Mouse (Mus musculus): ENCODE data around the gene Fzd7. TPM values are rescaled to one million over a fixed set of nuclear protein-coding genes. Genes with fewer than 3 reads are reported as not detected.
A peak's percentile ranks its signal among the peaks of the same experiment; 100 is the strongest.

The Fzd7 gene
- polyA plus RNA-seq, 1 experiment from 2014 or later, result 4.0 TPM

GRCm38 (mm10) chr1:59472368-59473180 lies 9.7 kb upstream of the Fzd7 start:
- Histone ChIP-seq H3K4me1 (replicated peaks) (peaks cover 17% of the 10 kb centered on the region), H3K27me3 (peaks cover 7% of the 10 kb centered on the region), H3K9me3 (no peaks in the 10 kb centered on the region), H3K9ac (replicated peaks) (no peak overlapping the region), H3K4me3 (replicated peaks) (no peak overlapping the region), H3K4me2 (replicated peaks) (no peak overlapping the region), H3K27ac (no peak overlapping the region), H3K36me3 (no peaks in the 10 kb centered on the region)
- 12% methylated on average over 9 of the region's 11 CpGs for WGBS
- ATAC-seq, result peak; percentile 24; the same call in 1 of the 2 replicates

GRCm38 (mm10) chr1:59473181-59473555 lies 9.1 kb upstream of the Fzd7 start:
- Histone ChIP-seq H3K4me3 (replicated peaks) (no peak overlapping the region), H3K27ac (no peak overlapping the region), H3K27me3 (peaks cover 10% of the 10 kb centered on the region), H3K36me3 (no peaks in the 10 kb centered on the region), H3K4me1 (replicated peaks) (peaks cover 17% of the 10 kb centered on the region), H3K4me2 (replicated peaks) (no peak overlapping the region), H3K9me3 (no peaks in the 10 kb centered on the region), H3K9ac (replicated peaks) (no peak overlapping the region)
- ATAC-seq, result no peak
- WGBS, result 4% methylated on average over 4 of the region's 4 CpGs

- H3K9ac ChIP-seq (replicated peaks), result no peak overlapping the region
- H3K4me2 ChIP-seq (replicated peaks), result no peak overlapping the region
- no peak overlapping the region for H3K4me3 ChIP-seq (replicated peaks)
- no peaks in the 10 kb centered on the region for H3K36me3 ChIP-seq
- 44% methylated on average over 2 of the region's 2 CpGs for WGBS
- no peaks in the 10 kb centered on the region for H3K9me3 ChIP-seq
- ATAC-seq, result no peak
- peaks cover 21% of the 10 kb centered on the region for H3K27me3 ChIP-seq
- H3K27ac ChIP-seq, result no peak overlapping the region
- H3K4me1 ChIP-seq (replicated peaks), result peaks cover 20% of the 10 kb centered on the region
Observed at GRCm38 (mm10) chr1:59475618-59476017, 6.6 kb upstream of the Fzd7 start.

GRCm38 (mm10) chr1:59478911-59479310 lies 3.3 kb upstream of the Fzd7 start:
- Histone ChIP-seq H3K9ac (replicated peaks) (no peak overlapping the region), H3K4me1 (replicated peaks) (peaks cover 31% of the 10 kb centered on the region), H3K36me3 (no peaks in the 10 kb centered on the region), H3K27ac (no peak overlapping the region), H3K4me2 (replicated peaks) (no peak overlapping the region), H3K9me3 (no peaks in the 10 kb centered on the region), H3K4me3 (replicated peaks) (no peak overlapping the region), H3K27me3 (peaks cover 34% of the 10 kb centered on the region)
- ATAC-seq, result no peak
- 89% methylated on average over 3 of the region's 3 CpGs for WGBS

DNA sequence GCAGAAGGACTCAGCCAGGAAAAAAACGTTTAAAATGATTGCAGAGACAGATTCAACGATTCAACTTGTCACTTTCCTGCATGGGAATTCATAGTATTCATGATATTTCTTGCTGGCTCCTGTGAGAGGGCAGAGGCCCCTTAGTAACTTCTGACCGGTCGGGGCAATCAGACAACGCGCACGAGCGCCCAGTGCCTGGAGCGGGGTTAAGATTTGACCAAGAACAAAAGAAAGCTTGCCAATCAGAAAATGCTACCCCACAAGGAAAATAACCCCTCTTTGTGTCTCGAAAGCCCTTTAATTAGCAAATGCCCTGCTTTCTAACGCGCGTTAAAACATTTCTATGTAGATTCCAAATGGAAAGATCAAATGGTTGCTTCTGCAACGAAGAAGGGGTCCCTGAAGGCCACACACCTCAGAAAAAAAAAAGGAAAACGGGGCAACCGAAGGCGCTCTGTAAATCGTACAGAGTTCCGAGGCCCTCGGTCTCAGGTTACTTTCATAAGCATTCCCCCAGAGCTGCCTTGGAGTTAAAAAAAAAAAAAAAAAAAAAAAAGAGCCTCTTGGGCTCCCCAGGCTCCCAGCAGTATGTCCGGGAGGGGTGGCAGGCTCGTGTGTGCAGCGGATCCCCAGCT lies 1.3 kb upstream of the Fzd7 start:
- WGBS, result under 1% methylated on average over 23 of the region's 23 CpGs
- Histone ChIP-seq H3K4me2 (replicated peaks) (peak overlapping the region; percentile 99), H3K4me1 (replicated peaks) (peaks cover 51% of the 10 kb centered on the region), H3K27me3 (peaks cover 39% of the 10 kb centered on the region), H3K9ac (replicated peaks) (peak overlapping the region; percentile 53; the same call in 1 of the 2 replicates), H3K9me3 (no peaks in the 10 kb centered on the region), H3K27ac (peak overlapping the region; percentile 75), H3K36me3 (no peaks in the 10 kb centered on the region), H3K4me3 (replicated peaks) (peak overlapping the region; percentile 62)
- ATAC-seq, result no peak

DNA sequence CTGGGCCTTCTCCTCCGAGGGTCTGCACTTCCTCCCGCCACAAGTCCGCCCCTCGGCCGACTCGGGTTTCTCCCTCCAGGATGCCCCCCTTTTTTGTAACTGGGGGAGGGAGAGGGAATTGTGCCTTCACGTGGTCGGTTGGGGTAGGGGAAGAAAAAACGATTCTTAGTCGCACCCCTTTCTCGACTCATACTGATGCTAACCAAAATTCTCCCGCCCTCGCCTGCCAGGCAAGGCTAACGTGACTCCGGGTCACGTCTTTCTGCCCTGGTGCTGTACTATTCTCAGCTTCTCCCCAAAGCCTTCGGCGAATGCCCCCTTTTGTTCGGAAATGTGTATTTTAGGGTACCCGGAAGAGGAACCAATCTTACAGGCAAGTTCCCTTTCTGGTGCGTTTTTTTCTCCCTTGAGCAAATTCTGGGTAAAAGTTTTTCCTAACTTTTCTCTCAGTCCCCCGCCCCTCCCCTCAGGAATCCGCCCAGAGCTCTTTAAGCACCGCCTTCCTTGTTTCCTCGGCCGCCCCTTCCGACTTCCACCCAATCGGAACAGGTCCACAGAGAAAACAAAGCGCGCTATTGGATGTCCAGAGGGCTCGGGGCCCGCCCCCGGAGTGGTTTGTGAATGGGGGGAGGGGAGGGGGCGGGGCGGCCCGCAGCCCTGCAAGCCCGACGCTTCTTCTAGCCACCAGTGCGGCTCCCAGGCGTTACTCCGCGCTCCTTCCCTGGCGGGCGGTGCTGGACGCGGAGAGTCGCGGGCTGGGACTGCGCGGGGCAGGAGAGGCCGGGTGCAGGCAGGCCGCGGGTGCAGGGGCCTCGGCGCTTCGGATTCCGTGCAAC lies 550 bp upstream of the Fzd7 start:
- peak overlapping the region; percentile 62 for H3K4me3 ChIP-seq (replicated peaks)
- WGBS, result under 1% methylated on average over 56 of the region's 57 CpGs
- no peaks in the 10 kb centered on the region for H3K36me3 ChIP-seq
- peak overlapping the region; percentile 76 for H3K9ac ChIP-seq (replicated peaks)
- H3K27ac ChIP-seq, result peak overlapping the region; percentile 75
- peaks cover 35% of the 10 kb centered on the region for H3K27me3 ChIP-seq
- no peaks in the 10 kb centered on the region for H3K9me3 ChIP-seq
- ATAC-seq, result peak; percentile 93
- peaks cover 54% of the 10 kb centered on the region for H3K4me1 ChIP-seq (replicated peaks)
- peak overlapping the region; percentile 99 for H3K4me2 ChIP-seq (replicated peaks)

GRCm38 (mm10) chr1:59482696-59483520 lies 684 bp downstream of the Fzd7 start:
- no peaks in the 10 kb centered on the region for H3K36me3 ChIP-seq
- H3K27me3 ChIP-seq, result peaks cover 37% of the 10 kb centered on the region
- WGBS, result under 1% methylated on average over 87 of the region's 88 CpGs
- ATAC-seq, result peak; percentile 10
- peak overlapping the region; percentile 67; the same call in 1 of the 2 replicates for H3K27ac ChIP-seq
- no peaks in the 10 kb centered on the region for H3K9me3 ChIP-seq
- peak overlapping the region; percentile 99 for H3K4me2 ChIP-seq (replicated peaks)
- H3K9ac ChIP-seq (replicated peaks), result peak overlapping the region; percentile 76
- peaks cover 65% of the 10 kb centered on the region for H3K4me1 ChIP-seq (replicated peaks)
- peak overlapping the region; percentile 62 for H3K4me3 ChIP-seq (replicated peaks)

GRCm38 (mm10) chr1:59483521-59484245 lies 1.5 kb downstream of the Fzd7 start:
- Histone ChIP-seq H3K27me3 (peaks cover 34% of the 10 kb centered on the region), H3K4me2 (replicated peaks) (peak overlapping the region; percentile 99), H3K9me3 (no peaks in the 10 kb centered on the region), H3K36me3 (no peaks in the 10 kb centered on the region), H3K4me3 (replicated peaks) (peak overlapping the region; percentile 62), H3K27ac (no peak overlapping the region), H3K4me1 (replicated peaks) (peaks cover 67% of the 10 kb centered on the region), H3K9ac (replicated peaks) (peak overlapping the region; percentile 76)
- WGBS, result under 1% methylated on average over 46 of the region's 46 CpGs
- peak; percentile 68 for ATAC-seq

GRCm38 (mm10) chr1:59484314-59484713 lies 2.1 kb downstream of the Fzd7 start:
- WGBS, result 6% methylated on average over 21 of the region's 21 CpGs
- Histone ChIP-seq H3K4me1 (replicated peaks) (peaks cover 67% of the 10 kb centered on the region), H3K9ac (replicated peaks) (peak overlapping the region; percentile 76), H3K36me3 (no peaks in the 10 kb centered on the region), H3K9me3 (no peaks in the 10 kb centered on the region), H3K4me2 (replicated peaks) (peak overlapping the region; percentile 99), H3K4me3 (replicated peaks) (peak overlapping the region; percentile 62), H3K27me3 (peaks cover 35% of the 10 kb centered on the region), H3K27ac (peak overlapping the region; percentile 67)
- ATAC-seq, result 0 out of 2 replicates have a peak, but pooled peaks have one; percentile 1

GRCm38 (mm10) chr1:59484791-59485785 lies 2.9 kb downstream of the Fzd7 start:
- peak overlapping the region; percentile 62 for H3K4me3 ChIP-seq (replicated peaks)
- H3K9me3 ChIP-seq, result no peaks in the 10 kb centered on the region
- ATAC-seq, result no peak
- WGBS, result 6% methylated on average over 16 of the region's 16 CpGs
- peak overlapping the region; percentile 76 for H3K9ac ChIP-seq (replicated peaks)
- peaks cover 31% of the 10 kb centered on the region for H3K27me3 ChIP-seq
- H3K4me2 ChIP-seq (replicated peaks), result peak overlapping the region; percentile 99
- peak overlapping the region; percentile 67 for H3K27ac ChIP-seq
- H3K36me3 ChIP-seq, result no peaks in the 10 kb centered on the region
- H3K4me1 ChIP-seq (replicated peaks), result peaks cover 67% of the 10 kb centered on the region
